Mouse (Mus musculus): Measurements from ENCODE around the gene Agbl4. TPM values are rescaled to one million over a fixed set of nuclear protein-coding genes. Genes with fewer than 3 reads are reported as not detected.

Agbl4 gene
- total RNA-seq (2021): not detected
- long read RNA-seq, experiment 1: 0 reads
- long read RNA-seq, experiment 2, partial matches to known transcripts: 0 of 1 reads
- long read RNA-seq, experiment 2, other reads (novel, unspliced or antisense): 1 of 1 reads

DNA sequence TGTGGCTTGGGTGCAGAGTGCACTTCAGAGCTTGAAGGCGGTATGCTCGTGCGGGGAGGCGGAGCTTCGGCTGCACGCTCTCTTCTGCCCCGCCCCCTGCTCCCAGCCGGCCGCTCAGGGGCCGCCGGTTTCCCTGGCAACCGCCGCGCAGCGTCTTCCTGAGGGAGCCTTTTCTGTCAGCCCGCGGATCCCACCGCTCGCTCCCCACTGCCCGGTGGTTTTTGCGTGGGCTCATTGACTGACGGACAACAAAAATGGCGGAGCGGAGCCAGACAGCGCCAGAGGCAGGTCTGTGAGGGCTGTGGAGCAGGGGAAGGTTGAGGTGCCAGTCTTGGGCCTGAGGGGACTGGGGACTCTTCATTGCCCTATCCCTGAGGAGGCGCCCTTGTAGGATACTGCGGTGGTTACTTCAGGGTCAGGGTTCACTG, at the start of gene Agbl4:
Gene Agbl4 (plus strand): TSS at position 44 of the 428 bp plus-strand sequence.
- DNase-seq: no peak

DNA sequence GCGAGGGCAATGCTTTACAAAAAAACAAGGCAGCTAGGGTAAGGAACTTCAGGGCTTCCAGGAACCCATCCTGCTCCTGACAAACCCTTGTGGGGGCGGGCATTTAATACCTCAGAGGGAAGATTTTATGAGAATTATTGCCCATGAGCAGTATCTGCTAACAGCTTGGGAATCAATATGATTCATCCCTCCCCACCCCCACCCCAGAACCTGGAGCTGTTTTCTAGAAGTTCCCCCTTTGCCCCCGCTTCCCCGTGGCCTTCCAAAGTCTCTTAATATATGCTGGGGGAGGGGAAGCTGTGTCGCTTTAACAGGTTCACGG, 46.6 kb upstream of the Agbl4 start:
- no peak for DNase-seq

DNA sequence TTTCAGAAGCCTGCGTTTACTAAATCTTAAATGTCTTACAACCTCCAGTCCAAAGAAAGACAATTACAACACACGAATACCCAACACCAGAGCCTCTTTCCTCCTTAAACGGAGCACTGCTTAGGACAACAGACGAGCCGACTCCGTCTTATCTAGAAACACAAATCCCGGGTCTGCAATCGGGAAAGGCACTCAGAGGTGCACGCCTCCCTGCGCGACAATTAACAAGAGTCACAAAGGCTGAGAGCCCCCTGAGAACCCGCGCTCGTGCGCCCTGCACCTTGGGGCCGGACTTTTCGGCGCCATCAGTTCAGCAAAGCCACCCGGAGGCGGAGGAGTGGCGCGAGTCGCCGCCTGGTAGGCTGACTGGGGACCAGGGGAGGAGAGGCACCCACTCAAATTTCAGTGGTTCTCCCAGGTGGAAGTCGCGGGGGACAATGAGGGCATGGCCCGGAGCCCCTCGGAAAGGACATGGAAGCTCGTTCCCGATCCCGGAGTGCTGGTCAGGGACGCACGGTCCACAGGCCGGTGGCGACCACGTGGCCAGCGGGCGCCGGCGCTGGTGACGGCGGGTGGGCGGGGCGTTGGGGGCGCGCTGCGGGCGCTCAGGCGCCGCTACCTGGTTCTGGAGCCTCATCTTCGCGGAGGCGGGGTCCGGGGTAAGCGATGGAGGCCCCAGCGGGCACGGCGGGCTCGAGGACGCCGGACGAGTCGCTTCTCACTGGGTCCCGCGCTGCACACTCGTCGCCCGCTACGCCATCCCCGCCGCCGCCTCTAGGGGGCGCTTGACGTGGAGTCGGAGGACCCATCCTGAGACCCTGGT, 46.1 kb upstream of the Agbl4 start, which contains the start of gene Elavl4:
Gene Elavl4 (minus strand): TSS at position 732 of the 823 bp plus-strand sequence.
- DNase-seq: peak; percentile 8

DNA sequence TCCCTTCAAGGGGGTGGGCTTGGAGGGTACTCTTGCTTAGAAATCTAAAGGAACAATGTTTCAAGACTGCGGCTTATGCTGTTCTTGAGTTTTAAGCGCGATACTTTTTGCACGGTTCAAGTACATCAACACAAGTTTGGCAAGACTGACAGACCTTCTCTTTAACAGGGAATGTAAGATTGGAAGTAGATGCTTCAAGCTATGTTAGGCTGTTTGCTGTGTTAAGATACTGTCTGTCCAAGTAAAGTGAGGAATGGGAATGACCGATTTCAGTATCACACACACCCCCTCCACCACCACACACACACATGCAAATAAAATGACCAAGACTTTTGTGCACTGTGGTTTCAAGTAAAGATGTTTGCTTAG, 45.5 kb upstream of the Agbl4 start:
- no peak for DNase-seq

DNA sequence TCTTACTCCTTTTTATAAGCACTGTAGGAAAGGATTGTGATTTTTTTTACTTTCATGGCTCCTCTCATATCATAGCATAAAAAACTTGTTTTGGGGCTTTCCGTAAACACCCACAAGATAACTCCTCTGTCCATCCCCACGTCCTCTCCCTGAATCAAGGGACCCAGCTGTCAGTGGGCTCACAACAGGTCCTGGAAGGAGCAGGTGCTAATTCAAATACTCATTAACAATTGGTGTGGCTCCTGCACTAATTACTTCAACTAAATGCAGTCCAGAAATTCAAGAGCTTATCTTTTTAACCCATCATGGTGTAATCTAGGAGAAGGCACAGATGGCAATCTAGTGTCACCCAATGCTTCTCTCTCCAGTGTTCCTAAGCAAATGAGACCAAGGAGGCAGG, 36.9 kb upstream of the Agbl4 start:
- no peak for DNase-seq

DNA sequence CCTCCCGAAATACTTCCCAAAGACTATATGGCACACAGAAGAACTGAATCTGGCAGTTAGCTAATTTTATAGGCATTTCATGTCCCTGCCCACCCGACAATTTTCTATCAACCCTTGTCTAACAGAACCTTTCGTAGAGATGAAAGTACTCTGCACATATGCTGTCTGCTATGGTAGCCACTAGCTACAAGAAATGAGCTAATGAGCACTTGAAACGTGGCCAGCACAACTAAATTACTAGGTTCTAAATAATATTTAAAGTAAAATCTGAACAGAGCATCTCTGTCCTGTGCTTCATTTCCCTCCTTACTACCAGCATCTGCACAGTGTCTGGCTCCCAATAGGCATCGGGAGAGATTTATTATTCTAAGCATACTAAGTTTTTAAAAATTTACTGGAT, 1.2 kb upstream of the Agbl4 start:
- DNase-seq: no peak

DNA sequence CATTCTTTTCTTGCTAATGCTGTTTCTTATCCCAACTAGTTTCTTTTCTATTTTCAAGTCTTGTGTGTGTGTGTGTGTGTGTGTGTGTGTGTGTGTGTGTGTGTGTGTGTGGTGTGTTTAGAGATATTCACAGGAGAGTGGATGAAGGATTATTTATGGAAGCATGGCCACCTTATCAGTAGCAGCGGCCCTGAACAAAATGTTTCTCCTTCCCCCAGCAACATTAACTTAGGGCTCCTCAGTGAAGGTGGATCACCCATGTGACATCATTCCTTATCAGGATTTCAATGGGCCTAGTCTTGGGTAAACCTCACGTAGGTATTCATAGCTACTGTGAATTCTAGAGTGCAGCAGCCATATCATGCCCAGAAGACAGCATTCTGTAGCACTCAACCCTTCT, 22.8 kb downstream of the Agbl4 start:
- DNase-seq: no peak

DNA sequence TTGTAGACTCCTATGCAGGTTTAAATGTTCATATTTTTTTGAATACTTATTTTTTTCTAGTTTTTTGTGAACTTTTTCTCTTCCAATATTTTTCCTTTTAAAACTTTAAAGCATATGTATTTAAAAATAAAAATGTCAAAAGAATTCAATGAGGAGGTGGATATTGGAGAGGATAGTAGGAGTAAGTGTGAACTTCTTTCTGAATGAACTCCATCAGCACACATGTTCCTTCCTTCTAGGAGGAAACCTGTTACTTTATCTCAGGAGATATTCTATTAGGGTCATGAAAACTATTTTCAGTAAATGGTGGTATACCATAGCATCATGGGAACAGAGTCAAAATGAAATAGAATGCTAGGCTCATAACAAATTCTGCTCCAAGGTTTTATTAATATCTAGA, 30.2 kb downstream of the Agbl4 start:
- no peak for DNase-seq

DNA sequence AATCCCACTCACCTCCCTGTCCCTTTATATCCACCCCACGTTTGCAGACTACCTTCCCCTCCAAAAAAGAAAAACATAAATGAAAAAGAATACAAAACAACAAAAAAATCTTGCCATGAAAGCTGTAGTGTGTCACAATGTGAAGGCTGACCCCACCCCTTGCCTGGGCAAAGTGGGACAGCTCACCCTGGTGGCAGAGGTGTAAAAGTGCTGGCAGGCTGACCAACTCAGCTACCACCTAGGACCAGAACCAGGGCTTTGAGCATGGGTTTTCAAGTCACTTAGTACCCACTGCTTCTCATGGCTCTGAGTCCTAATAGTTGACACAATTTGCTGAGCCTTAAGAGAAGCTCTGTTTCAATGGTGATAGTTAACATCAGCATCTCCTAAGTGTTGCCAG, 96.9 kb downstream of the Agbl4 start:
- no peak for DNase-seq

DNA sequence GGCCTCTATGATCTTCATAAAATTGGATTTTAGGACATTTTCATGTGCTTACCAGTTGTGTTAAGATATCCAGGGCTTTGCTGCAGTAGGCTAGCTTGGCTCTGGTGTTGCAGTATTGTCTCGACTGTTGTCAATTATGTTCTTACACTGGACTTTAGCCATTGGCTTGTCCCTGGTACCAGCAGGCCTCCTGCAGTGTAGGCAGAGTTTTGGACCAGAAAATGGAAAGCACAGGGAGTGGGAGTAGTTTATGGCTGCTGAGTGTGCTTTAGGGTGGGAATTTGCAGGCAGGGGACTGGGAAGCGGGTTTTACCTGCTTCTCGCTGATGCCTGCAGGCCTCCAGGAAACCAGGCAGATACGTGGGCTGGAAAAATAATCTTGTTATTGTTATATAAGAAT, 132.3 kb downstream of the Agbl4 start:
- DNase-seq: no peak

DNA sequence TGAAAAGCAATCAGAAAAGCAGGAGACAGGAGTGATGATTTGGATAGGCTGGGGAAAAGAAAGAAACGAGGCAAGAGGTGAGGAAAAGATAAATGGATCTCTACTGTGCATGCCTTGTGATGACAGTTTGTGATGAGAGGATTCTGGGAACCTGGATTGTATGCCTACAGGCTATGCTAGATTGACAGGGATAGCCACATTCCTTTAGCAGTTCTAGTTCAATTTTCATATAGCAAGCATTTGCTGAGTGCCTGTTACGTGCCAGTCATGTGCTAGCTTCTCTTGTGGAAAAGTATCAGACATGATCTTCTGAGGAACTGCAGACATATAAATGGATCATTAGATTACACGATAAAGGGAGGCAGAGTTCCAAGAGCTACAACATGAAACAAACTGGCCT, 151.8 kb downstream of the Agbl4 start:
- no peak for DNase-seq

DNA sequence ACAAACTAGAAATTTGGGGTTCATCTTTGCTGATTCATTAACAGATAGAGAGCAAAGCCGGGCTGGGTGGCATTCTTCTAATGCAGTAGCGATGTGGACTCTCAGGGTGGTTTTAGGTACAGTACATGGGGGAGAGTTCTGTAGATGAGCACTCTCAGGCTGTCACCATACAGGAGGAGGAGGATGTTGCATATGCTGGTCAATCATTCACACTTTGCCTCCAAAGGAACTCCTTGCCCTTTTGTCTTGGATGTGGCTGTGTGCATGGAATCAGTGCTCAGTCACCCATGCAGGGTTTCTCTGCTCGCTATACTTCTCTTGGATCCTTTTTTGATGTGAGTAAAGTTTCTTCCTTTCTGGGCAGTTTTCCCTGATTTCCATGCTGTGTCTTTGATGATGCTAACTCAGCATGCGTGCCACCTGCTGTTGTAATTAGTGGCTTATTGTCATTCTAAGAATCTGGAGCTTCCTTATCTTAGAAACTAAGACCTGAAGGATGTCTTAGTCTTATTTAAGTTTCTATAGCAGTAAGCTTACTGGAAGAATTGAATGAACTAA, 200.3 kb downstream of the Agbl4 start:
- no peak for DNase-seq

DNA sequence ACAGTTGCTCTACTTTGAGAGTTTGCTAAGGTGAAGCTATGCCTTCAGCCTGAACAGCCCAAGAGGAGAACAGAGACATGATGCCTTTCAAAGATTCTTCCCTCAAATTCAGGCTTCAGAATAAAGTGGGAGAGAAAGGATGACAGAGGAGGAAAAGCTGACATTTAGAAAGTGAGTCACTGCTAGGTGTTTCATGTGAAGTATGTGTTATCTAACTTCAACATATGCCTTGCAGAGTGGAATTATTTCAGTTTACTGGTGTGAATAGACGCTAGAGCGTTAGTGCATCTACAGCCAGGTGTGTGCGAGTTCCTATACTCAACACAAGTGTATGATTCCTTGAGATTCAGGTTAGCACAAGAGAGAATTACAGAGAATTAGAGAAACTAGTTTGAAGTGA, 244.0 kb downstream of the Agbl4 start:
- DNase-seq: no peak

DNA sequence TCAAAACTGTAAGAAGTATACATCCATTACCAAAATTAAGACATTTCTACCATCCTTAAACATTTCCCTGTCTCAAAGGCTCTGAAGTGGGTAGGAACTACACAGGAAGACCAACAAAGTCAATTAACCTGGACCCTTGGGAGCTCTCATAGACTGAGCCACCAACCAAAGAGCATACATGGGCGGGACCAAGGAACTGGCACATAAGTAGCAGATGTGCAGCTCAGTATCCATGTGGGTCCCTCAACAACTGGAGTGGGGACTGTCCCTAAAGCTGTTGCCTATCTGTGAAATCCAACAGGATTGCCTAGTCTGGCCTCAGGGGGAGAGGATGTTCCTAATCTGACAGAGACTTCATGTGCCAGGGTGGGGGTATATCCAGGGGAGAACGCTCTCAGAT, 265.5 kb downstream of the Agbl4 start:
- DNase-seq: no peak

DNA sequence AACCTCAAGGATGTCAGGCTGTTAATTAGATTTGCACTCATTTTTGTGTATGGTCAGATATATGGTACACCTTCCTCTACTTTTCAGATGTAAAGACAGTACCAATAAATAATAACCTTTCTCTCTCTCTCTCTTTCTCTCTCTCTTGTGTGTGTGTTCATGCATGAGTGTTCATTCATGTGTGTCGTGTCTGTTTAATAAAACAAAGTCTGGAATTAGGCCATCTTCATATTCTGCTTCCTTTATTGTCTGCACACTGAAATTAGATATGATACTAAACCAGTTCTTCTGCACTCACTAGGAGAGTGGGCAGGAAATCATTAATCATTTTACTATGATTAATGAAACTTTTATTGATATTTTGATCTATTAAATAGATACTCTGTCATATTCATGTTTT, 276.7 kb downstream of the Agbl4 start:
- no peak for DNase-seq

DNA sequence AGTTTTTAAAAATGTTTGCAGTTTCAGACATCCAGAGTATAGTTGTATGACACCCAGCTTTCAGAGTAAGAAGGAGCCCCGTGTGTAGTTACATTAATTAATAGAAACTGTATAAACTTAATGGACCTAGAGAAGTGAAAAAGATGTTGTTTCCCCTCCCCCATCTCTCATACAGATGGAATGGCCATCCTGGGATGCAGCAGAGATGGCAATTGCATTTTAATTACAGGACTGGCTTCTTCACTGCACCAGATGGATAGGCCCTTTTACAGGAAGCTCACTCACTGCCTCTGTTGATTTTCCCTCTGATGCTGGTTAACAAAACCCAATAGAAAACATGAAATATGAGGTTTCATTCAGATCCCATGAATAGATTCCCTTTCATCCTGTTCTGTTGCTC, 337.7 kb downstream of the Agbl4 start:
- DNase-seq: no peak

DNA sequence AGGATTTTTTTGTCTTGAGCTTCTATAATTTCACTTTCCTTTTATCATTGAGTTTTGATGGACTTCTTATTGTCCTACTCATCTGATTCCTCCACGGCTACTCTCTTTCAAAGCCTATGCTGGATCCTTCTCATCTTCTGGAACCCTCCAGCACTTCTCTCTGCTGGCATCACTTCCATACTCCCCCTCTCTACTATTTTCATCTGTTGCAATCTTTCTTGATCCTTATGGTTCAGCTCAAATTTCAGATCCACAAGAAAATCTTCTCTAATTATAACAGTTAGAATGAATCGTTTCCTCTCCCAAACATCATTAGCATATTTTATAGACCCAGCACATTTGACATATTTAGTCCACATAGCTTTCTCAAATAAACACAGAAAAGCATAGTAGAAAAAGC, 360.5 kb downstream of the Agbl4 start:
- DNase-seq: no peak

DNA sequence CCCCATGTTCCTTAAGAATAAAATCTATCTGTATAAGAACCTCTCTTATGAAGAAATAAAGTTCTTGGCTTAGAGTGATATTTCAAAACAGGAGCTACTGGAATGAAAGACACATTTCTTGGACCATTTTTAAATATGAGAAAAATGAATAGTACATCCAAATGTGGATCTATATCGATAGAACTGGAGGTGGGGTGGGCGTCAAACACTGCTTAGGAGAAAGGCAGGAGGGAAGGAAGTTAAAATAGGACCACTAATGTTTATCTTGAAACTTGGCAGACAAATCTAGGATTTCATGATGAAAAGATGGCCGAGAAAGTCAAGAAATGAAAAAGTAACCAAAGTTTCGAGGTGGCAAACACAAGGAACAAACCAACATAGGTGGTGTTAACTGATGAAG, 391.1 kb downstream of the Agbl4 start:
- no peak for DNase-seq

DNA sequence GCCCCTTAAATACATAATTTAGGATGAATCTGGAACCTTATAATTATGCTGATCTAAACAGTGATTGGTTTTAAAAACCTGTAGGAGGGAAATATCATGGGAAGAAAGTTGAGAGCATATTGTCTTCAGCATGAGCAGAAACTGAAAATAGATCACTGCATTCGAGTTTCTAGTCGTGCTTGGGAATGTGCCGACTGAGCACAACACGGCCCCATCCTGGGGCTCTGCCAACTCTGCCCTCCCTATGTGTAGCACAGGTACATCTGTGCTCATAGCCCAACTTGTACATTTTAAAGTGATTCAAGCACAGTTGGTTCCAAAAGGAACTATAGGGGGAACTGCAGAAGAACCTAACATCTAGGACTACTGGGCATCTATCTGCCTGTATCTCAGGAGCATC, 402.4 kb downstream of the Agbl4 start:
- no peak for DNase-seq

DNA sequence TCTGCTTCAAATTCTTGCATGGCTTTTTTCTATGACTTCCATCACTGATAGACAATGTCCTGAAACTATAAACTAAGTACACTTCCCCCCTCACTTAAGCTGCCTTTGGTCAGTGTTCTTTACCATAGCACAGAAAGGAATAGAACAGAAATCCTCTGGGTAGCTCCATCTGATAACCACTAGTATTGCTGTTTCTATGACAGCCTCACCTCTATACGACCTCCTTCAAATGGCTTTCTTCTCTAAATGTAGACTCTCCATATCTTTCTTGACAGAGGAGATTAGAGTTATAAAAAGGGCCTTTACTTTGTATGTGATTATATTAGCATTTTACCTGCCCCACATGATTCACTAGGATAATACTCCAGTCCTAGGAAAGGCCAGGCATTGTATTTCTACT, 413.5 kb downstream of the Agbl4 start:
- DNase-seq: no peak

DNA sequence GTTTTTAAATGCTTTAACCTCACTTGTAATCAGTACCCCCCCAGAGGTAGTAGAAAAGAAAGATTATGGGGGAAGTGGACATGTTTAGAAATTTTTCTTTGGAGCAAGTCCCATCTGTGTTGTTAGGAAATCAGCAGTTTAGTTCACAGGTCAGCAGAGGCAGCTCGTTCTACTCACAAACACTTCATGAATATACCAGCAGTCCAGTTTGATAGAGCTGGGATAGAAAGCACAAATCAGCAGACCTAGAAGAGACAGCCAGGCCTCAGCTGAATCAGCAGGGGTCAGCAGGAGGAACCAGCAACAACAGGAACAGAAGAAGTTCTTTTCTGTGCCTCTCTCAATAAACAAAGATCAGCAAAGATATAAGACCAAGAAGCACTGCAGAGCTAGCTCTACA, 435.3 kb downstream of the Agbl4 start:
- no peak for DNase-seq

DNA sequence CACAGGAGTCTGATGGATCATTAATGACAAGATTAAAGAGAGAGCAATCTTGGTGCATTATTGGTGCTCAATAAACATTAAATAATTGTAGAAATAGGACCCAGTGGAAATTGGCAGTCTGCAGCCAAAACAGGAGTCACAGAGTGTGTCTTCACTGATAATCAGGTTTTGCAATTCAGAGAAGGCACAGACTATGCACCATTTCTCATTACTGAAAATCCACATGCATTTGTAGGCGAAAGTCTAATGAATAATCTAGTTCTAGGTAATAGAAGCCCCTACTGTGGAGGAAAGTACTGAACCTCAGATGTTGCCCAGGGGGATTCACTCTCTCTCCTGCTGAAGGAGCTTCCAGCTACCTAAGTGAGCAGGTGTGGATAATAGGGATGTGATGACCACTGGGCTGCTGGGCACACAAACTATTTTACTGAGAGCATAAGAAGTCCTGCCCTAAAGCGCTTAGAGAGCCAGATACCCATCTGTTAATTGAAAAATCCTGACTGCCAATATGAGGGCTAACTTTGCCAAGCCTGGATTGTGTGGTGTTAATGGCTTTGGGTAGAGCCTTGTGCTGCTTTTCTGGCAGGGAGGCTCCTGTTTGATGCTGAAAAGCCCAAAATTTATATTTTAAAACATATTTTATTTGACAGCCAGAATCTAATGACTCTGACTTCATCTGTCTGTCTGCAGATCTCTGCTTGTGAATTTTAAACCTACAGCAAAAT, 482.4 kb downstream of the Agbl4 start:
- no peak for DNase-seq

DNA sequence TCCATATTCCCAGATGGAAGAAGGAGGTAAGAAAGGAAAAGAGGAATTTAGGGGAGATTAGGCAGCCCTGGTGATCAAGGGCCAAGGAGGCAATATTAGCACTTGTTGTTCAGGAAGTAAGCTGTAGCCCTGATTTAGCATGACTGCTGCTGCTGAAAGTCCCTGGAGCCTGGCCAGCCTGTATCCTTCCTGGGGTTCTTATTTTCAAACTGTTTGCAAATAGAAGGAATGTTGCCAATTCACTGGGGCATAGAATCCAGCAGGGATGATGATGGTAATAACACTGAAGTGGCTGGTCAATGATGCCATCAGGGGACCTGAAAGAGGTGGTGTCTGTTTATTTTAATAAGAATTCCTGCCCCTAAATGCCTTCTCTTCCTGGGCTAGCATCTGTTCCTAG, 518.6 kb downstream of the Agbl4 start:
- no peak for DNase-seq

DNA sequence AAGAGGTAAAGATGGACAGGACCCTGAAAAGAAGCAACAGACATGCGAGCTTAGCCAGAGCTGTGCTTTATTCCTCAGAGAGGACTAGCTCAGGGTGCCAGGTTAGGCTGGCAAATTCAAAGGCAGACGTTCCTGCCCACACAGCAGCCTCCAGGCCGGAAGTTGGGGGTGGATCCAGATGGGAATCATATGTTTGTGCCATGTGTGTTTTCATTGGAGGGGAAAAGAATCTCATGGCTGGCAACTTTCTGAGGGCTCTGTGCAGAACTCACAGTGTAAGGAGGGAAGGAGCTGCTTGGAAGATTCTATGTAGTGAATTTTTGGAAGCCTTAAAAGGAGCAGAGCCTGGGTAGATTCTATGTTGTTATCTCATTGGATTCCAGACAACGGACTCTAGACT, 519.1 kb downstream of the Agbl4 start:
- DNase-seq: no peak

All from gastrocnemius, postnatal 25 days (tissue).